Mouse (Mus musculus) midbrain, embryonic 13.5 days (tissue): Measurements from ENCODE around the gene Mecr. TPM values are rescaled to one million over a fixed set of nuclear protein-coding genes. Genes with fewer than 3 reads are reported as not detected.

Experiments used
- ATAC-seq: fragments of 200-750 bp; cut with Nextera tagmentation; 2 replicates; pipeline ENCODE4 v1.8.0; 2017; ENCODE audit warnings: mild to moderate bottlenecking, moderate TSS enrichment, moderate library complexity
- H3K27ac ChIP-seq: fragments of 300-500 bp; sonication (generic); 2 replicates; pipeline ENCODE4 v1.5.1; 2015; ENCODE audit warnings: inconsistent platforms, mild to moderate bottlenecking, moderate library complexity
- H3K27me3 ChIP-seq: fragments of 300-500 bp; sonication (generic); 2 replicates; pipeline ENCODE4 v1.6.1; 2015; ENCODE audit warnings: mild to moderate bottlenecking, inconsistent platforms
- H3K36me3 ChIP-seq: fragments of 300-500 bp; sonication (generic); 2 replicates; pipeline ENCODE4 v1.6.1; 2015; ENCODE audit warnings: mild to moderate bottlenecking, inconsistent platforms
- H3K4me1 ChIP-seq: fragments of 300-500 bp; sonication (generic); replicated peaks from 2 replicates; pipeline ENCODE4 v1.6.1; 2015; ENCODE audit warnings: inconsistent platforms
- H3K4me2 ChIP-seq: fragments of 300-500 bp; sonication (generic); replicated peaks from 2 replicates; pipeline ENCODE4 v1.6.1; 2015; ENCODE audit warnings: moderate library complexity, mild to moderate bottlenecking, inconsistent platforms
- H3K4me3 ChIP-seq: fragments of 300-500 bp; sonication (generic); replicated peaks from 2 replicates; pipeline ENCODE4 v1.5.1; 2015; ENCODE audit warnings: mild to moderate bottlenecking, inconsistent platforms
- H3K9ac ChIP-seq: fragments of 300-500 bp; sonication (generic); replicated peaks from 2 replicates; pipeline ENCODE4 v1.6.1; 2015; ENCODE audit warnings: mild to moderate bottlenecking, inconsistent platforms
- H3K9me3 ChIP-seq: fragments of 300-500 bp; sonication (generic); 2 replicates; pipeline ENCODE4 v1.6.1; 2016; ENCODE audit warnings: mild to moderate bottlenecking, inconsistent platforms
- WGBS: fragments of 180-500 bp; shearing (Covaris S2); methylation state at CpG from one replicate; pipeline ENCODE4 v1.1.7; 2015; 5-methylcytosine and 5-hydroxymethylcytosine counted together
- polyA plus RNA-seq: library from polyadenylated mRNA; unstranded; fragments of >200 nt; fragmentation: Nextera tagmentation; extraction: Ambion mirVana; gene quantifications from 2 replicates; pipeline ENCODE4 v1.2.1, GENCODE M21; 2015

Gene Mecr
- polyA plus RNA-seq, 1 experiment from 2014 or later = 38.3 TPM

DNA sequence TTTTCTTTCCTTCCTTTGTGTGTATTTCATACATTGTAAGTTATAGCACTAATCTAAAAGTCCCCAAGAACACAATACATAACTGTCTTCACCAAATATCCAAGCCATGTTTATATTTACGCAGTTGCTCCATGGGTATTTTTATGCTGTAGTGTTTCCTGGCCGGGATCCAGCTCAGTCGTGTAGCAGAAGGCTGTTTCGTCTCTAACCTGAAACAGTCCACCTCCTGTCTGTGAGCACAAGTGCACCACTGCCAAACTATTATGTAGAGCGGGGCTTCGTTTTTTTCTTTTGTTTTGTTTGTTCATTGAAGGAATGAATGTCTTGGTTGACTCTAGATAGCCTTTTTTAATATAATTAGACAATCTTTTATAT lies 55.9 kb downstream of the Mecr start:
- 94% methylated on average over 6 of the region's 6 CpGs for WGBS
- Histone ChIP-seq H3K4me2 (no peak overlapping the region), H3K4me3 (no peak overlapping the region), H3K9me3 (no peaks in the 10 kb centered on the region), H3K27me3 (no peaks in the 10 kb centered on the region), H3K4me1 (no peaks in the 10 kb centered on the region), H3K9ac (no peak overlapping the region), H3K36me3 (peaks cover 69% of the 10 kb centered on the region), H3K27ac (no peak overlapping the region)
- ATAC-seq = no peak

DNA sequence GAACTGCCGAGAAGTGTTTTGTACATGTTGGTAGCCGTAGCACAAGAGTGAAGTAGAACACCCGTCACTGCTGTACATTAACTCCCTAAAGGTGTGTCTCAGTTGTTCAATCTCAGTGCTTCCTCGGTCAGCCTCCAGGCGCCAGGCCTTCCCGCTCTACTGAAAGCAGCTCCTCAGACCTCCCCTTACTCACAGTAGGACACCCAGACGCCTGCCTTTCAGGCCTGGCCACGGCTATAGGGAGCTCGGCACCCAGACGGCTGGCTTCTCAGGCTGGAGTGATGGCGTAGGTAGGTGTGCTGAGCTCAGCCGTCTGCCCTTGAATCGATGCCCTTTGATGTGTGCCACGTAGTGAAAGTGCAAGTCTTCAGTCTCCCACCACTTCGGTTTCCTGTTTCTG lies 57.8 kb downstream of the Mecr start:
- no peaks in the 10 kb centered on the region for H3K9me3 ChIP-seq
- no peak for ATAC-seq
- no peak overlapping the region for H3K4me2 ChIP-seq
- no peak overlapping the region for H3K27ac ChIP-seq
- no peaks in the 10 kb centered on the region for H3K27me3 ChIP-seq
- WGBS = 92% methylated on average over 15 of the region's 15 CpGs
- no peak overlapping the region for H3K4me3 ChIP-seq
- no peak overlapping the region for H3K9ac ChIP-seq
- H3K4me1 ChIP-seq = no peaks in the 10 kb centered on the region
- peaks cover 74% of the 10 kb centered on the region for H3K36me3 ChIP-seq

DNA sequence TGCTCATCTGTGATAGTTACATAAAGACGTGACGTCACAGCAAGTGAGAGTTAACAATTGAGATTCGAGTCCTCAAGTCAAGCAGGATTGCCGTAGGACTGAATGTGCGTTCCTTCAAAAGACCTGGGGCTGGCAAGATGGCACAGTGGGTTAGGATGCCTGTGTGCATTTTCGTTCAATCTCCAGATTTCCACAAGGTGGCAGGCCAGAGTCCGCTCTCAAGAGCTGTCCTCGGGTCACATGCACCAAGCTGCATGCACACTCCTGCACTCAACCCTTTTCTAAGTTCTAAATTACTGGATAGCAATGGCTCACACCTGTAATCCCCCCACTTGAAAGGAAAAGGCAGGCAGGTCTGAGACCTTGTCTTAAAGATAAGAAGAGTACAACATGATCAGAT lies 61.2 kb downstream of the Mecr start:
- H3K4me2 ChIP-seq = no peak overlapping the region
- no peak overlapping the region for H3K9ac ChIP-seq
- no peak overlapping the region for H3K27ac ChIP-seq
- no peak overlapping the region for H3K4me3 ChIP-seq
- no peaks in the 10 kb centered on the region for H3K9me3 ChIP-seq
- peak; percentile 43; the same call in 1 of the 2 replicates for ATAC-seq
- H3K4me1 ChIP-seq = peaks cover under 1% of the 10 kb centered on the region; the same call in 1 of the 2 replicates
- H3K36me3 ChIP-seq = peaks cover 49% of the 10 kb centered on the region
- WGBS = 56% methylated on average over 8 of the region's 8 CpGs
- no peaks in the 10 kb centered on the region for H3K27me3 ChIP-seq

DNA sequence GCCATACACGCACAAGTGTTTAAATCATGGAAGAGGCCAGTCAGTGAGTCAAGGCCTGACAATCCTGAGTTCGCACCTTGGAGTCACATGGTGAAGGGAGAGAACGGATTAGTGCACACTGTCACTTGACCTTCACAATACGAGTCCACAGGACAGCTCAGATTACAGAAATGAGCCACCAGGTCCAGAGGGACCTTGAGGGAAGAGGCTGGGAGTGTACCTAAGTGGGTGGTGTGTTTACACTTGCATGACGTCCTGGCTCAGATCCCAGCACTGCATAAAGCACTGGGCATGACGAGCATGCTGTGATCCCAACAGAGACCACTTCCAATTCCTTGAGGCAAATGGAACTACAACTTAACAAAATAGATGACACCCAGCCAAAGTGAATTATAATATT lies 63.2 kb downstream of the Mecr start:
- no peak overlapping the region for H3K9ac ChIP-seq
- H3K9me3 ChIP-seq = no peaks in the 10 kb centered on the region
- WGBS = 76% methylated on average over 6 of the region's 6 CpGs
- peaks cover 18% of the 10 kb centered on the region for H3K4me1 ChIP-seq
- no peak overlapping the region for H3K27ac ChIP-seq
- no peak overlapping the region for H3K4me2 ChIP-seq
- no peak overlapping the region for H3K4me3 ChIP-seq
- ATAC-seq = no peak
- H3K36me3 ChIP-seq = peaks cover 30% of the 10 kb centered on the region
- no peaks in the 10 kb centered on the region for H3K27me3 ChIP-seq

DNA sequence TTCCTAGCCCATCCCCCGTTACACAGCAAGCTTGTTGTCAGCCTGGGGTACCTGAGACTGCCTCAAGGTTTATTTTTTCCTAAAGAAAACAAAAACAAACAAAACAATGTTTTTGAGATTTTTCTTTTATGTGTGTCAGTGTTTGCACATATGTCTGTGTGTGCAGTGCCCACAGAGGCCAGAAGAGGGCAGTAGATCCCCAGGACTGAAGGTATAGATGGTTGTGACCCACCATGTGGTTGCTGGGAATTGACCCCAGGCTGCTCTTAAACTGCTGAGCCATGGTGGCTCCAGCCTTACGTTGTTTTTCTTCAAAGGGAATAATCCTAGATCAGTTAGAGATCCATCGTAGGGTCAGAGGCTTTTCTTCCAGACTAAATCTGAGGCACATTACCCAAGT lies 64.6 kb downstream of the Mecr start:
- 93% methylated on average over 3 of the region's 3 CpGs for WGBS
- no peak for ATAC-seq
- Histone ChIP-seq H3K27ac (no peak overlapping the region), H3K9me3 (no peaks in the 10 kb centered on the region), H3K4me2 (no peak overlapping the region), H3K36me3 (peaks cover 17% of the 10 kb centered on the region), H3K27me3 (peaks cover 13% of the 10 kb centered on the region), H3K4me1 (peaks cover 18% of the 10 kb centered on the region), H3K9ac (no peak overlapping the region), H3K4me3 (no peak overlapping the region)

DNA sequence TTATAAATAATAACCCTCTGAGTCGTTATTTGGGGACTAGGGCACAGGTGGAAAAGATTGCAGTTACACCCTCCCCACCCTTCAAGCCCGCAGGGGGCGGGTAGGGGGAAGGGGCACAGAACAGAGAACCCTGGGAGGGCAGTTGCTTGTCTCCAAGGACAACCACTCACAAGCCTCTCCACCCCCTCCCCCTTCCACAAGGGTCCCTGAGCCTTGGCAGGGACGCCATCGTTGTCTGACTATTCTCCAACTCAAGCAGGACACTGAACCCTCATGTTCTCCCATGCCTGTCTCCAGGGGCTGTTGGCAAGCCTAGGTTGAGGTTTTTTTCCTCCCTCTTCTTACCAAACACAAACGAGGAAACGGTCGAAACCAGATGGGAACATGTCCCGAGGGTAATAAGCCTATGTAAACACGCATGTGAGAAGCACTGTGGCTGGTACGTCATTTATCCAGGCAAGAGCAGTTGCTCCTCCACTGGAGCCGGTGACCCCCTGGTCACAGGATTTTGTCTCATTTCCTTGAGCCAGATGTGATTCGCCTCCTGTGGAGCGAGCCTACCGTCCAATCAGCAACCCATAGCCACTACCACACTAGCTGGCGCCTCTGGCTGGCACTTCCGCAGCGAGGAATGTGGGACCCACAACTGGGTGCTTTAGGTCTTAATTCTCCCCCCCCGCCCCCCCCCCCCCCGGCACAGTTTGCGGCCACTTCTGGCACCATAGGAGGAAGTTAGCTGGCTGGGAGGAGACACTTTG lies 67.1 kb downstream of the Mecr start:
- 19% methylated on average over 18 of the region's 21 CpGs for WGBS
- H3K4me2 ChIP-seq = peak overlapping the region; percentile 32
- H3K9me3 ChIP-seq = no peaks in the 10 kb centered on the region
- H3K27me3 ChIP-seq = peaks cover 37% of the 10 kb centered on the region
- peaks cover 4% of the 10 kb centered on the region; the same call in 1 of the 2 replicates for H3K36me3 ChIP-seq
- H3K27ac ChIP-seq = 0 out of 2 replicates have a peak overlapping the region, but pooled peaks have one; percentile 1
- H3K9ac ChIP-seq = no peak overlapping the region
- peaks cover 32% of the 10 kb centered on the region for H3K4me1 ChIP-seq
- ATAC-seq = peak; percentile 18; the same call in 1 of the 2 replicates
- H3K4me3 ChIP-seq = no peak overlapping the region

- Histone ChIP-seq H3K4me1 (peaks cover 42% of the 10 kb centered on the region), H3K27me3 (peaks cover 48% of the 10 kb centered on the region), H3K4me3 (no peak overlapping the region), H3K36me3 (no peaks in the 10 kb centered on the region), H3K27ac (no peak overlapping the region), H3K4me2 (no peak overlapping the region), H3K9ac (no peak overlapping the region), H3K9me3 (no peaks in the 10 kb centered on the region)
- no peak for ATAC-seq
- 66% methylated on average over 3 of the region's 5 CpGs for WGBS
Measured at GRCm38 (mm10) chr4:131911521-131911920, 68.3 kb downstream of the Mecr start.

DNA sequence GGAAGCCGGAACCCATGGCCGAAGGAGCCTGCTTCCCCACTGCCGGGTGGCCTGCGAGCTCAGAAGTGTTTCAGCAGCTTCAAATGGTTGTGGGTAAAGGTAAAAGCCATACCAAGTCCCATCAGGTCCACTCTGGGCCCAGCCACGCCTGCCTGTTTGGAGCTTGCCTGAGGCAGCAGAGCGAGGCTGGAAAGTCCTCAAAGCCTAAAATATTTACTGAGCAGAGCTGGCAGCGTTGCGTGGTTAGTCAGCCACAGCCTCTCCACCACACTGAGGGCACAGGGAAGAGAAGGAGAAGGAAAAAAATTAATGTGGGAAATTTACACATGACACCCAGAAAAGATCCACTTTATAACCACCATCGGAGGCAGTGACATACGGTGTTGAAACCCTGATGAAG lies 70.3 kb downstream of the Mecr start:
- Histone ChIP-seq H3K27me3 (peaks cover 68% of the 10 kb centered on the region), H3K4me1 (peaks cover 44% of the 10 kb centered on the region), H3K4me3 (no peak overlapping the region), H3K27ac (no peak overlapping the region), H3K36me3 (no peaks in the 10 kb centered on the region), H3K4me2 (no peak overlapping the region), H3K9ac (no peak overlapping the region), H3K9me3 (no peaks in the 10 kb centered on the region)
- ATAC-seq = no peak
- 60% methylated on average over 10 of the region's 10 CpGs for WGBS

GRCm38 (mm10) chr4:131914046-131914643 lies 70.9 kb downstream of the Mecr start:
- no peak for ATAC-seq
- Histone ChIP-seq H3K9me3 (no peaks in the 10 kb centered on the region), H3K36me3 (no peaks in the 10 kb centered on the region), H3K9ac (no peak overlapping the region), H3K27me3 (peaks cover 74% of the 10 kb centered on the region), H3K4me2 (no peak overlapping the region), H3K4me1 (peaks cover 50% of the 10 kb centered on the region), H3K27ac (no peak overlapping the region), H3K4me3 (no peak overlapping the region)
- 7% methylated on average over 9 of the region's 9 CpGs for WGBS

DNA sequence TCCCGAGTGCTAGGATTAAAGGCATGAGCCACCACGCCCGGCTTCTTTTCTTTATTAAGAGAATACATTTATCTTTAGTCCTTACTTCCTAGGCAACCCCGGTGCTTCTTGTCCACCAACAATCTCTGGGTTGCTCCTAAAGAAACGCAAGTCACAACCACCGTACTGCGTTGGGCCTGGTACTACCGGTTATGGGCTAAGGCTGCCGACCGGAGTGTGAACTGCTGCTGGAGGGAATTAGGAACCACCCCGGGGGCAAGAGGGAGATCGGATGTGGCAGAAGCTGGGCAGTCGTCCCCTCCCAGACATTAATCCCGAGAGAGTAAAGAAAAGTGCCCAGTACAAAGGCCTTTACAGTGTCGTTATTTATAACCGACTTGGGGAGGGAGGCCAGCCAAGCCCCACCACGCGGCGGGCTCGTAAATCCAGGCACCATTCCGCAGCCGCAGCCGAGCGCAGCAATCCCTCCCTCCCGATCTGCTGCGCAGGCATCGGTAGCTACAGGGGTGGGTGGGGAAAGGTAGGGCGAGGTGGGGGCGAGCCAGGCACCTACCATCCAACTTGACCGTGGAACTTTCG lies 71.7 kb downstream of the Mecr start:
- WGBS = 1% methylated on average over 31 of the region's 31 CpGs
- peak overlapping the region; percentile 29 for H3K4me3 ChIP-seq
- no peaks in the 10 kb centered on the region for H3K9me3 ChIP-seq
- 0 out of 2 replicates have a peak overlapping the region, but pooled peaks have one; percentile 37 for H3K9ac ChIP-seq
- no peak for ATAC-seq
- no peak overlapping the region for H3K27ac ChIP-seq
- peak overlapping the region; percentile 56 for H3K4me2 ChIP-seq
- peaks cover 53% of the 10 kb centered on the region for H3K4me1 ChIP-seq
- no peaks in the 10 kb centered on the region for H3K36me3 ChIP-seq
- peaks cover 82% of the 10 kb centered on the region for H3K27me3 ChIP-seq

DNA sequence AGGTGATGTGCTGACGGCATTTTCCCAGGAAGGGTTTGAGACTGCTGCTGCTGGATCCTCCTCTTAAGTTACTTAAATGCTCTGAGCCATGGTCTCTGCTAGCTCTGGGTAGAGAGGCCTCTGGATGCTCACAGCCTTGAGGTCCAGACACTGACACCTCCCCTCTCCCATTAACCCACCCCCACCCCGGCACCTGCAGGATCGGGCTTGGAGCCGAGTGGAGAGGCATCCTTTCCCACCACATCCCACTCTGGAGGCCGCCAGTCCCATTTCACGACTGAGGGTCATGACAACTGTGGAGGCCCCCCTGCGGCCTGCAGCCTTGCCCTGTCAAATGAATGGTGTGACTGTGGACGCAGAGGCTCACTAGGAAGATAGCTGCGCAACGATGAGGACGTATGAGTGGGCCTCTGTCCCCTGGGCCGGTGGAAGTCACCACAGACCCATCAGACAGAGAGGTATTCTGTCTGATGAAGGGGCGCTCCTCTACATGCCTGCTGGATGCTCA lies 72.6 kb downstream of the Mecr start:
- Histone ChIP-seq H3K27ac (no peak overlapping the region), H3K4me2 (peak overlapping the region; percentile 56; the same call in 1 of the 2 replicates), H3K36me3 (no peaks in the 10 kb centered on the region), H3K4me3 (no peak overlapping the region; the same call in 1 of the 2 replicates), H3K27me3 (peaks cover 91% of the 10 kb centered on the region), H3K4me1 (peaks cover 53% of the 10 kb centered on the region), H3K9me3 (no peaks in the 10 kb centered on the region), H3K9ac (0 out of 2 replicates have a peak overlapping the region, but pooled peaks have one; percentile 37)
- no peak for ATAC-seq
- 22% methylated on average over 13 of the region's 13 CpGs for WGBS

GRCm38 (mm10) chr4:131916425-131916824 lies 73.2 kb downstream of the Mecr start:
- Histone ChIP-seq H3K36me3 (no peaks in the 10 kb centered on the region), H3K4me1 (peaks cover 55% of the 10 kb centered on the region), H3K4me2 (no peak overlapping the region), H3K4me3 (no peak overlapping the region), H3K9ac (no peak overlapping the region), H3K27me3 (peaks cover 97% of the 10 kb centered on the region), H3K27ac (no peak overlapping the region), H3K9me3 (no peaks in the 10 kb centered on the region)
- WGBS = 5% methylated on average over 15 of the region's 15 CpGs
- ATAC-seq = 0 out of 2 replicates have a peak, but pooled peaks have one; percentile 21
